Mouse (Mus musculus) forebrain, embryonic 12.5 days (tissue): ENCODE results near the gene Gtf2ird1. TPM values are rescaled to one million over a fixed set of nuclear protein-coding genes. Genes with fewer than 3 reads are reported as not detected.
"Not testable (repeated sequence)": the region's sequence is repeated elsewhere in the genome, so short reads cannot be mapped to it uniquely, and the experiment has no call there.

ENCODE experiments used
- ATAC-seq: fragments of 200-750 bp; cut with Nextera tagmentation; 2 replicates; pipeline ENCODE4 v1.8.0; 2017; ENCODE audit warnings: moderate TSS enrichment; ENCODE audit not compliant: low FRiP score
- H3K27ac ChIP-seq: fragments of 300-500 bp; sonication (generic); 2 replicates; pipeline ENCODE4 v1.5.1; 2016; ENCODE audit warnings: mild to moderate bottlenecking
- H3K27me3 ChIP-seq: fragments of 300-500 bp; sonication (generic); 2 replicates; pipeline ENCODE4 v1.6.1; 2016; ENCODE audit warnings: mild to moderate bottlenecking
- H3K36me3 ChIP-seq: fragments of 300-500 bp; sonication (generic); replicated peaks from 2 replicates; pipeline ENCODE4 v1.6.1; 2016; ENCODE audit warnings: mild to moderate bottlenecking
- H3K4me1 ChIP-seq: fragments of 300-500 bp; sonication (generic); 2 replicates; pipeline ENCODE4 v1.6.1; 2016
- H3K4me2 ChIP-seq: fragments of 300-500 bp; sonication (generic); 2 replicates; pipeline ENCODE4 v1.6.1; 2016; ENCODE audit warnings: mild to moderate bottlenecking, moderate library complexity
- H3K4me3 ChIP-seq: fragments of 300-500 bp; sonication (generic); replicated peaks from 2 replicates; pipeline ENCODE4 v1.5.1; 2016; ENCODE audit warnings: mild to moderate bottlenecking
- H3K9ac ChIP-seq: fragments of 300-500 bp; sonication (generic); 2 replicates; pipeline ENCODE4 v1.6.1; 2016; ENCODE audit warnings: mild to moderate bottlenecking
- H3K9me3 ChIP-seq: fragments of 300-500 bp; sonication (generic); 2 replicates; pipeline ENCODE4 v1.6.1; 2016
- WGBS: fragments of 180-500 bp; shearing (Covaris S2); methylation state at CpG from one replicate; pipeline ENCODE4 v1.1.7; 2016; 5-methylcytosine and 5-hydroxymethylcytosine counted together
- polyA plus RNA-seq: library from polyadenylated mRNA; unstranded; fragments of >200 nt; fragmentation: Nextera tagmentation; extraction: Ambion mirVana; gene quantifications from 2 replicates; pipeline ENCODE4 v1.2.1, GENCODE M21; 2016

Gtf2ird1 gene
- polyA plus RNA-seq, 1 experiment from 2014 or later = 112 TPM

- H3K36me3 ChIP-seq = peaks cover 20% of the 10 kb centered on the region
- H3K9ac ChIP-seq = peak overlapping the region; percentile 90
- H3K27ac ChIP-seq = peak overlapping the region; percentile 91
- 0% methylated on average over 16 of the region's 17 CpGs for WGBS
- H3K4me2 ChIP-seq = peak overlapping the region; percentile 84
- no peaks in the 10 kb centered on the region for H3K27me3 ChIP-seq
- 0 out of 2 replicates have a peak, but pooled peaks cover 4% of the 10 kb centered on the region for H3K9me3 ChIP-seq
- ATAC-seq = peak; percentile 76
- peaks cover 20% of the 10 kb centered on the region for H3K4me1 ChIP-seq
- H3K4me3 ChIP-seq = peak overlapping the region; percentile 77
Observed at GRCm38 (mm10) chr5:134455914-134456423, 547 bp downstream of the Gtf2ird1 start.

GRCm38 (mm10) chr5:134455186-134455895 lies 1.2 kb downstream of the Gtf2ird1 start:
- H3K27me3 ChIP-seq = no peaks in the 10 kb centered on the region
- WGBS = 4% methylated on average over 21 of the region's 21 CpGs
- peak overlapping the region; percentile 77 for H3K4me3 ChIP-seq
- H3K27ac ChIP-seq = peak overlapping the region; percentile 91
- H3K9me3 ChIP-seq = 0 out of 2 replicates have a peak, but pooled peaks cover 4% of the 10 kb centered on the region
- H3K9ac ChIP-seq = peak overlapping the region; percentile 90
- peak overlapping the region; percentile 84 for H3K4me2 ChIP-seq
- H3K4me1 ChIP-seq = peaks cover 20% of the 10 kb centered on the region
- peak; percentile 31 for ATAC-seq
- H3K36me3 ChIP-seq = peaks cover 20% of the 10 kb centered on the region

- Histone ChIP-seq H3K4me2 (peak overlapping the region; percentile 84), H3K4me3 (peak overlapping the region; percentile 77), H3K36me3 (peaks cover 27% of the 10 kb centered on the region), H3K27ac (peak overlapping the region; percentile 91; the same call in 1 of the 2 replicates), H3K9me3 (0 out of 2 replicates have a peak, but pooled peaks cover 4% of the 10 kb centered on the region), H3K9ac (peak overlapping the region; percentile 90; the same call in 1 of the 2 replicates), H3K27me3 (no peaks in the 10 kb centered on the region), H3K4me1 (peaks cover 20% of the 10 kb centered on the region)
- no peak for ATAC-seq
- 61% methylated on average over 9 of the region's 9 CpGs for WGBS
Observed at GRCm38 (mm10) chr5:134454421-134454820, 2.1 kb downstream of the Gtf2ird1 start.

- Histone ChIP-seq H3K9me3 (0 out of 2 replicates have a peak, but pooled peaks cover 4% of the 10 kb centered on the region), H3K4me2 (no peak overlapping the region), H3K9ac (no peak overlapping the region), H3K27ac (peak overlapping the region; percentile 4; the same call in 1 of the 2 replicates), H3K27me3 (no peaks in the 10 kb centered on the region), H3K4me1 (peaks cover 20% of the 10 kb centered on the region), H3K4me3 (no peak overlapping the region), H3K36me3 (peaks cover 28% of the 10 kb centered on the region)
- ATAC-seq = no peak
- 28% methylated on average over 1 of the region's 1 CpGs for WGBS
Observed at GRCm38 (mm10) chr5:134453577-134453976, 2.9 kb downstream of the Gtf2ird1 start.

- H3K27ac ChIP-seq, H3K9ac ChIP-seq, H3K4me3 ChIP-seq, ATAC-seq, H3K27me3 ChIP-seq, H3K4me1 ChIP-seq, H3K4me2 ChIP-seq: not testable (repeated sequence)
- 97% methylated on average over 4 of the region's 4 CpGs for WGBS
- Histone ChIP-seq H3K9me3 (peaks cover 15% of the 10 kb centered on the region), H3K36me3 (peaks cover 59% of the 10 kb centered on the region)
Observed at GRCm38 (mm10) chr5:134446755-134447154, 9.8 kb downstream of the Gtf2ird1 start.

GRCm38 (mm10) chr5:134445895-134446294 lies 10.6 kb downstream of the Gtf2ird1 start:
- 0 out of 2 replicates have a peak, but pooled peaks have one; percentile 33 for ATAC-seq

GRCm38 (mm10) chr5:134445208-134445831 lies 11.2 kb downstream of the Gtf2ird1 start:
- no peak overlapping the region for H3K9ac ChIP-seq
- WGBS = 76% methylated on average over 10 of the region's 10 CpGs
- no peak for ATAC-seq
- no peak overlapping the region for H3K27ac ChIP-seq
- peaks cover 68% of the 10 kb centered on the region for H3K36me3 ChIP-seq
- H3K4me3 ChIP-seq = no peak overlapping the region
- peaks cover 15% of the 10 kb centered on the region for H3K9me3 ChIP-seq
- no peaks in the 10 kb centered on the region for H3K27me3 ChIP-seq
- H3K4me2 ChIP-seq = no peak overlapping the region
- H3K4me1 ChIP-seq = peaks cover 8% of the 10 kb centered on the region

More at GRCm38 (mm10) chr5:134445895-134446294, 10.6 kb downstream of the Gtf2ird1 start:
- 75% methylated on average over 10 of the region's 10 CpGs for whole genome bisulfite sequencing
- peaks cover 11% of the 10 kb centered on the region for H3K9me3 ChIP-seq
- peaks cover 62% of the 10 kb centered on the region for H3K36me3 ChIP-seq
- H3K4me1 ChIP-seq = peaks cover 8% of the 10 kb centered on the region
- H3K27me3 ChIP-seq = no peaks in the 10 kb centered on the region
- H3K4me2 ChIP-seq = no peak overlapping the region
- H3K27ac ChIP-seq = no peak overlapping the region
- H3K4me3 ChIP-seq = no peak overlapping the region
- H3K9ac ChIP-seq = no peak overlapping the region

GRCm38 (mm10) chr5:134444473-134444872 lies 12.0 kb downstream of the Gtf2ird1 start:
- H3K27me3 ChIP-seq = no peaks in the 10 kb centered on the region
- ATAC-seq = no peak
- H3K9me3 ChIP-seq = peaks cover 15% of the 10 kb centered on the region
- H3K27ac ChIP-seq = no peak overlapping the region
- peaks cover 8% of the 10 kb centered on the region for H3K4me1 ChIP-seq
- WGBS = 92% methylated on average over 7 of the region's 7 CpGs
- H3K4me2 ChIP-seq = no peak overlapping the region
- H3K36me3 ChIP-seq = peaks cover 70% of the 10 kb centered on the region
- H3K9ac ChIP-seq = no peak overlapping the region
- no peak overlapping the region for H3K4me3 ChIP-seq

- ATAC-seq = no peak
- Histone ChIP-seq H3K27me3 (no peaks in the 10 kb centered on the region), H3K9ac (no peak overlapping the region), H3K36me3 (peaks cover 57% of the 10 kb centered on the region), H3K9me3 (peaks cover 15% of the 10 kb centered on the region), H3K4me1 (peaks cover 16% of the 10 kb centered on the region), H3K27ac (no peak overlapping the region), H3K4me3 (no peak overlapping the region), H3K4me2 (no peak overlapping the region)
- WGBS = 95% methylated on average over 3 of the region's 3 CpGs
Observed at GRCm38 (mm10) chr5:134442066-134442465, 14.4 kb downstream of the Gtf2ird1 start.

- peaks cover 15% of the 10 kb centered on the region for H3K9me3 ChIP-seq
- no peak overlapping the region for H3K27ac ChIP-seq
- peaks cover 26% of the 10 kb centered on the region for H3K4me1 ChIP-seq
- no peak overlapping the region for H3K4me3 ChIP-seq
- no peak overlapping the region for H3K9ac ChIP-seq
- ATAC-seq = no peak
- 88% methylated on average over 3 of the region's 3 CpGs for WGBS
- H3K4me2 ChIP-seq = no peak overlapping the region
- H3K27me3 ChIP-seq = no peaks in the 10 kb centered on the region
- H3K36me3 ChIP-seq = peaks cover 54% of the 10 kb centered on the region
Observed at GRCm38 (mm10) chr5:134441105-134441504, 15.4 kb downstream of the Gtf2ird1 start.

- no peak overlapping the region for H3K9ac ChIP-seq
- H3K9me3 ChIP-seq = peaks cover 15% of the 10 kb centered on the region
- no peaks in the 10 kb centered on the region for H3K27me3 ChIP-seq
- H3K4me3 ChIP-seq = no peak overlapping the region
- ATAC-seq = no peak
- no peak overlapping the region for H3K27ac ChIP-seq
- peaks cover 54% of the 10 kb centered on the region for H3K36me3 ChIP-seq
- 91% methylated on average over 12 of the region's 12 CpGs for WGBS
- H3K4me1 ChIP-seq = peaks cover 26% of the 10 kb centered on the region
- no peak overlapping the region for H3K4me2 ChIP-seq
Observed at GRCm38 (mm10) chr5:134440098-134440497, 16.4 kb downstream of the Gtf2ird1 start.

- ATAC-seq = no peak
- H3K9ac ChIP-seq = no peak overlapping the region
- no peak overlapping the region for H3K4me3 ChIP-seq
- H3K4me2 ChIP-seq = no peak overlapping the region
- H3K27ac ChIP-seq = no peak overlapping the region
- 94% methylated on average over 7 of the region's 7 CpGs for WGBS
- H3K4me1 ChIP-seq = peaks cover 26% of the 10 kb centered on the region
- H3K9me3 ChIP-seq = peaks cover 14% of the 10 kb centered on the region
- no peaks in the 10 kb centered on the region for H3K27me3 ChIP-seq
- H3K36me3 ChIP-seq = peaks cover 52% of the 10 kb centered on the region
Observed at GRCm38 (mm10) chr5:134439481-134439880, 17.0 kb downstream of the Gtf2ird1 start.
